Mouse (Mus musculus) olfactory bulb, adult 2 months (tissue): ENCODE results near the gene Rassf3.

Experiments
- CTCF ChIP-seq: fragments of 200-500 bp; IDR thresholded peaks from 2 replicates; pipeline ENCODE4 v1.5.1; 2012; ENCODE audit warnings: low read depth, mild to moderate bottlenecking, low read length, moderate library complexity; ENCODE audit not compliant: insufficient read depth
- POLR2A ChIP-seq: fragments of 200-500 bp; IDR thresholded peaks from 2 replicates; pipeline ENCODE4 v1.6.1; 2012; ENCODE audit warnings: mild to moderate bottlenecking, low read depth, low read length, moderate library complexity; ENCODE audit not compliant: insufficient read depth

- TF ChIP-seq POLR2A: no peak
- no peak for TF ChIP-seq CTCF
Measured at GRCm38 (mm10) chr10:121364306-121364705, 111.8 kb downstream of the Rassf3 start.
